Mouse (Mus musculus) mesoderm, embryonic 11.5 days (tissue): ENCODE results near the gene Gm21970.
A peak's percentile ranks its signal among the peaks of the same experiment; 100 is the strongest.

ENCODE experiments used
- DNase-seq: peaks from one replicate; pipeline ENCODE4 v3.0.0-alpha.2; 2012; ENCODE audit warnings: low read depth, low spot score

Gene Gm21970

DNA sequence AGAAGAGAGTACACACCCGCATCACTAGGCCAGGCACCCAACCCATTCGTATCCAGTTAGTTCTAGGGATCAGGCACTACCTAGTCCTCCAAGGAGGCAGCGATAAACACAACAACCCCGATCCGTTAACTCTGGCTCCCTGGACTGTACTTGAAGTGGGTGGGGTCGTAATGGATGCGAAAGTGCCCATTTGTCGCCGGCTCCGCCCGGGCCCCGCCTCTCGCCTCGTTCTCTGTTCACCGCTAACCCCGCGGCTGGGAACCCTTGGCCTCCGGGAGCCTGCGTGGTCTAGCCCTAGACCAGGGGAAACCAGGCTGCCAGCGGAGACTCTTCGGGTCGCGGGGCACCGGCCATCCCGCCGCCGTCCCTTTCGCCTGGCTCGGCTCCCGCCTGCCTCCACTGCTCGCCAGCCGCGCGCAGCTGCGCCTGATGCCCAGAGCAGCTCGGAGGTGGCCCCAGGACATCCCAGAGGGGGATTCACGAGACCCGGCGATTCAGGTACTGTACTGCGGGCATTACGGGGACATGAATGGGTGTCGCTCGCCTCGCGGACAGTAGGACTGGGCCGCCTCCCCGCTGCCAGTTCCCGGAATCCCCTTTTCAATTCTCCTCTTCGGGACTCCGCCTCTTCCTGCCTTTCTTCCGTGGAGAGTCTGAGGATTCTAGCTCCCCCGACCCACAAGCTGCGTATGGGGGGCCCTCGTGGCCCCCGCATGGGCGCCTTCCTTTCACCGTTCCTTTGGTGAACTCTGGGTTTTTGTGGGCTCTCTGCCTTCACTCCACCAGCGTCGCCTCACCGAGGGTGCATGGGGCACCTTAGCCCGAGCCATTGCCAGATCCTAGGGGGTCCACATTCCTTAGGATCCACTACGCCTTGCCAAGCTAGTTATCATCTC is 18.7 kb upstream of the Gm21970 start, which contains the start of gene Ifnar2:
Gene Ifnar2 (plus strand): TSS at position 207 of the 896 bp plus-strand sequence.
- peak; percentile 62 for DNase-seq

DNA sequence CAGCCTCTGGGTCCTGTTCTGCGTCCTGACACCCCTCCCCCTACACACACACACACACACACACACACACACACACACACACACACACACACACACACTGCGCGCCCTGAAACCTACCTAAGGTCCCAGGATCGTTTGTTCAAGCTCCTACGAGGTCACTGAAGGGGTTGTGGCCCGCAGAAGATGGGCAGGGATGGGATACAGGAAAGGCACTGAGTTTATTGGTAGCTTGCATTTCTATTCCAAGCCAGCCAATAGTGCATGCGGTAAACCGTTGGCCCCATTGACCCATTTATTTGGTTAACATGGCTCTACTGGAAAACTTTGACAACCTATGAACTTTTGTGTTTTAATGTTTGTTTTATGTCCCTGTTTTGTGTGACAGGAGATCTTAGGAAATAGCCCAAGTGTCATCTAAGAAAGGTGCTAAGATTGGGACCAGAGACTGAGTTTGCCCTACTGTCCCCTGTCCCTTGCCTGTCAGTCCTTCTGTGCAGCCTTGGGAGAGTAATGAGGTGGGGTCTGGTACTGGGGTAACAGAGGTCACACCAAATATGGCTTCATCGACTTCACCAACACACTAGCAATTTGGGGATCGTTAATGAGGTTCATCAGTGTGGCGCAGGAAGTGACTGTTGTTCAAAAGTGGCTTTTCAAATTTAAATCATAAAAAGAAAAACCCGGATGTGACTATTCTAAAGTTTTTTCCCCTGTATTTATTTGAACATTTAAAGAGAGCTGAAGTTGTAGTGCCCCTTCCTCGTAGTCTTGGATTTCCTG is 17.9 kb upstream of the Gm21970 start:
- DNase-seq: no peak

DNA sequence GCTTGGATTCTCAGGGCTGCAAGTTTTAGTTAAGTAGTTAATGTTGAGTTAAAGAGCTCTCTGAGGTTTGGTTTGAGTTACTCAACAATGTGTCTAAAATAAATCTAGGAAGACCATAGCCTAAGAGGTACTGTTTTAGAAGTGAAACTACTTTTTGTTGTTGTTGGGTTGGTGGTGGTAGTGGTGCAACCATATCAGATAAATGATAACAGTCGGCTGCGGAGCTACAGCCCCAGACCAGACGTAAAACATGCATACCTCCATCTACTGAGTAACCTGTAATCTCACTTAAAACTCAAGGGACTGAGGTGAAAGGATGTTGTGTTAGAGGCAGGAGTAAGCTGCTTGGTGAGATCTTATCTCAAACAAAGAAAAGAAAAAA is 17.3 kb upstream of the Gm21970 start:
- DNase-seq: no peak

DNA sequence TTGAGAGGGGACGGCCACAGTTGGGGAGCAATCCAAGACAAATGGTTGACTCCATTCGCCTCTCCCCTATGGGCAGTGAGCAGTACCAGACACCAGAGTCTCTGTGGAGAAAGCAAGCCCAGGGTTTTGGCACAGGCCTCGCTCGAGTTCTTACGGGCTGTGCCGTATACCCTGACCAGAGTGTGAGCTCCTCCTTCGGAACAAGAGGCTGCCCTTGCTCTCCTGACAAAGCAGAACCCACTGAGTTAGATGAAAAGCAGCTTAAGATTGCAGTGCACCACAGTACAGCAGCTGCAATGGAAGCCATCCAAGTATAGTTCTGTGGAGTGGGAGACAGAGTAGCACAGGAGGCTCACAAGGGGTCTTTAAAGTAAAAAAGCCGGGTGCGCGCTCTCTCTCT is 14.8 kb upstream of the Gm21970 start:
- DNase-seq: no peak

DNA sequence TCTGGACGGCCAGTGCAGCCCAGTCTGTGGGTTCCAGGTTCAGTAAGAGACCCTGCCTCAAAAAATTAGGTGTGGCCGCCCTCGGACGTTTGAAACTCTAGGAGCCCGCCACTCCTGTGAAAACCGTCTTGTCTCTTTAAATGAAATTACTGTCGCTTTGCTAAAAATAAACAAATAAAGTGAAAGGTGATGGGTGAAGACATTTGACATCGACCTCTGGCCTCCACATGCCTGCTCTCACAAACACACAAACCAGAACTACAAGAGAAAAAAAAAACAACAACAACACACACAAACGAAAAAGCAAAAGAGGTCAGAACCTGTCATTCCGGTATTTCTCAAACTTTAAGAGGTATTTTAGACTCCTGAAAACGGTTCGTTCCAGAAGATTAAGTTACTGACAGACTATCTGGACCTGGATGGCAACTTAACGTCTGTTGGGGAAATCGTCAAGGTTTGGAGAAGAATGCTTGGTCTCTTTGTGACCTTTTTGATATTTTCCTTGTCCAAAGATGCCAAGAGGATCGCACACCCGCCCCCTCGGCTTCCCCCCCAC is 13.0 kb upstream of the Gm21970 start:
- DNase-seq: no peak

DNA sequence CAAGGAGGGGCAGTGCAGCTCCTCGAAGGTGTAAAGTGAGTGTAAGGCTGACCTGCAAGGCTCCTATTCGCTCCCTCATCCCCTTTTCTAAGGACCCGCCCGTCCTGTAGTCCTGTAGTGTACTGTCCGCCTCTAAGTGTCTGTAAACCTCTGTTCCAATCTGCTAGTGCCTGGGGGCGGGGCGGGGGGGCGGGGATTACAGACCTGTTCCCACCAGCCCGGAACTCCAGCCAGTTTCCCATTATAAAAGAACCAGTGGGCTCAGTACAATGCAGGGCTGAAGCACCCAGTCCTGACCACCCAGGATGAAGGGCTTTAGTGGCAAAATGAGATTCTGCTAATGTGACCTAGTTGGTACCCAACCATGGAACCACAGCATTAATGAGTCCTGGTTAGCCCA is 12.5 kb upstream of the Gm21970 start:
- DNase-seq: no peak

DNA sequence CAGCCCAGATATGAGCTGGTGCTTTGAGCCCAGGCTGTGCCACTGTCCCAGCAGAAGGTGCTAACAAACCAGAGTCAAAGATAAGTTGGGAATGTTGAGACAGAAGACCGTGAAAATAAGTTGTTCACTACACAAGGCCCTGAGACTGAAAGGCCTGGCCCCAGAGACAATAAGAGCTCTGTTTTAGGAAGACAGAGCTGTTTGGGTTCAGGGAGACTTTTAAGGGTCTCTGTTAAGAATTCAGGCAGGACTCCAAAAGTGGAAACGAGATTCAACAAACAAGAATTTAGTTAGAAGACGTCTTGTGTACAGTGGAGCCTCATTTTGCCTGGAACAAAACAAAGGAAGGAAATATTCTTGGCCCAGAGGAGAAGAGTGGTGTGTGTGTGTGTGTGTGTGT is 12.1 kb upstream of the Gm21970 start:
- no peak for DNase-seq

DNA sequence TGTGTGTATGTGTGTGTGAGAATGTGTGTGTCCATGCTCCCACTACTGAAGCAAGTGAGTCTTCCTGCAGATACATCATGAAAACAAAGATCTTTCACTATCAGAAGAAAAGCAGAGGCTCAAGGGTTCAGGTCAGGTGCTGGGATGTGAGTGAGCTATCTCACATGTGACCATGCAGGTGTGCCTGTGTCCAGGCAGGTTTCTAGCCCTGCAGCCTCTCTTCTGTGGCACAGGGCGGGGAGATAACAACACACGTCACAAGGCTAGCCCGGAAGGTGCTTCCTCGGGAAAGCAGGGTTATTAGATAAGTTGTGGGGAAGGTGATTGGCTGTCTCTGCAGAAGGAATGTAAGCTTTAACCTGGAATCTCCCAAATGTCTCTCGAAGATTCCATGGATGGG is 11.4 kb upstream of the Gm21970 start:
- no peak for DNase-seq

DNA sequence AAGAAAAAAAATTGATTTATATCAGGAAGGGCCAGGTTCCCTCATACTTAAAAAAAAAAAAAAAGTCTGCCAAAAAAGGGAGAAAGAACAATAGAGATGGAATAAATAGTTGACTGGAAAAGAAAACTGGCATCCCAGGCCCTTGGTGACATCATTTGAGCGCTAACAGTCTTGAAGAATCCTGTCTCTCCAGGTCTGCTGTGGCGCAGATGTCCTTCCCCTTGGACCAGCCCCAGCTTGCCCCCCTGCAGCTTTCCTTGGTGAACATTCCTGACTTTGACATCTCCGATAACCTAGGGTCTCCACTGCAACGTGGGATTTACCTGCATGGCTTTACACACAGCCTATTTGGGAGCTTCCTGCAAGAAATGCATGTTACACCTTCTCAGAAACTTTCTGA is 9.9 kb upstream of the Gm21970 start:
- DNase-seq: no peak

DNA sequence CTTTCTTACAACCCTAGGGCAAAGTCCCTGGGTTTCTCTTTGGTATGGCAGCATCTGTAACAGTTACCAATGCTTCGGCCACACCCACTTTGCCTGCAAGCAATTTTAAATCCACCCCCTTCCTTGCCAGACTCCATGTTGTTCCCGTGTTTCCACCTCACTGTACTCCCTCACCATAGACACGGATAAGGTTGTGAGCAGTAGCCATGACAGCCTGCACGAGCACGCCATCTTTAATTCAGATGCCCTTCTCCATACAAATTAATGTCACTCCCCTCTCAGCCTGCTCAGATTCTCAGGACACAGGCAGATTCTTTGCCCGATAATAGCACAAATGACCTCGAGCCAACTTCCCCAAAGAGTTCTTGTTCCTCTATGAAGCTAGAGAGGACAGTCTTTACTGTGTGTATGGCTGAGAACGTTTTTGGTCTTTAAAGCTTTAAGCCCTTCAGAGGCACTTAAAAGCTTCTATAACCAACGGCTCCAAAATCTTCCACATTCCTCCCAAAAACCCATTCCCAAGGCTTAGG is 9.2 kb upstream of the Gm21970 start:
- no peak for DNase-seq

DNA sequence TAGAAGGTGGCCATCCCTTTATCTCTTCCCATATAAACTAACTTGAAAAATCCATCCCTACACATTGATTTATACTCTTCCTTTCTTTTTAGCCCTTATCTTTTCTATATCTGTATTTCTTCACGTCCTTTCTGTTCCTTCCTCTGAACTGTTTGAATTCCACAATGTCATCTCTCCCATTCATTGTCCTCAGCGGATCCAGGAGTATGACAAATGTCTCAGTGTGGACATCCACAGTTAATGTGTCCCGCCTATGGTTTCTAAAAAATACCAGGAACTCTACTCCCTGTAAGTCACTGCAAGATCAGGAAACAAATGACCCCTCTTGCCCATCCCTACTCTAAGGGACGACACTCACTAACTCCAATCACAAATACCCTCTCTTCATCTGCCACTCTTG is 7.3 kb upstream of the Gm21970 start:
- no peak for DNase-seq

DNA sequence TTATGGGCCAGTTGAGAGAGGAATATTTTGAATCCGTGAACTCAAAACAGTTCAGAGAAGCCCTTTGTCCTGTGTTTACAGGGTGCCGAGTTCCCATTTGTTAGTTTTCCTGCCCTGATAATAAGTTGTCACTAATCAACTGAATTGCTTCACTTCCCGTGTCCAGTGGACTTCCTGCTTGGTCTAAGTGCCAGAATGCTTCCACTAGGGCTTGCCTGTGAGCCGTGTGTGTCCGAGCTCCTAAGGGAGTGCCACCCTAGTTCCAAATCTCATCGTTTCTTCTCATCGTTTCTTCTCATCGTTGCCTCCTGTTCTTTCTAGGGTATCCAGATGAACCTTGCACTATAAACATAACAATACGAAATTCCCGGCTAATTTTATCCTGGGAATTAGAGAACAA is 5.9 kb upstream of the Gm21970 start:
- DNase-seq: no peak

DNA sequence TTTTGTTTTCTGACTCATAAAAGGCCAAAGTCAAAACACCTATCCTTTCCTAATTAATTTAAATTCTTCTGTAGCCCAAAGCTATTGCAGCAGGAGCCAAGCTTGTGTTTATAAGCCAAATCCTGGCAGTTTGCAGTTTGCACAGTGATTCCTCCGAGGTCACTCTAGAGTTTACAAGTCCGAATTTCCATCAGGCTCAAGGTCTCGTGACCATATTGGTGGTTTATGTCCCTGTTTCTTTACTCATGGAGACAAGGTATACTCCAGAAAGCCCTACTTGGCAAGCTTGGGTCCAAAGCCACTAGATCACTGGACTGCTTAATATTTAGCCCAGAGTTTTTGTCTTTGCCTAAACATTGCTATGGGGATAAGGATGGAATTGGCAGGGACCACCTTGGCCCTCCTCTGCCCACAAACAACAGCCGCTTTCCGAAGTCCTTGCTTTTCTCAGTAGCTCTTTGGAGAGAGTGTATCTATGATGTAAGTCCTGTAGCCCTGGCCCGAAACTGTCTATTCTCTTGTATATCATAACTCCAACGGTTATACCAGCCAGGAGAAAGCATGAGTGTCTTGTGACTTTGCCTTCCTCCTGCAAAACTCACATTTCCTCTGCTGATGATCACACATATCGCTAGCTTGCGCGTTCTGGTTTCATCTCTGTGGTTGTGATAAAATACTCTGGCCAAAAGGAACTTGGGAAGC is 5.0 kb upstream of the Gm21970 start:
- DNase-seq: no peak

DNA sequence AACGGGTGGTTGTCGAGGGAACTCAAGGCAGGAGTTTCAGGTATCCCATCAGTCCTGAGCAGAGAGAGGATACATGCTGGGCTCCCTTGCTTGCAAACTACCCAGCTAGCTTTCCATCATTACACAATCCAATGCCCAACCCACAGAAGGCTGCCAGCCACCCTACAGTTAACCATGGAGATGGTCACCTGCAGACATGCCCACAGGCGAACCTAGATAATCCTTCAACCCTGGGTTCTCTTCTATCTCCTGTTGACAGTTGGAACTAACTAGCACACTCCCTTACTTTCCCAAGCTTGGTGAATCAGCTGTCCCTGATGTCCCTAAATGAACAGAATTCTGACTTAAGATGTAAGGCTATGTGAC is 4.4 kb upstream of the Gm21970 start:
- DNase-seq: no peak

DNA sequence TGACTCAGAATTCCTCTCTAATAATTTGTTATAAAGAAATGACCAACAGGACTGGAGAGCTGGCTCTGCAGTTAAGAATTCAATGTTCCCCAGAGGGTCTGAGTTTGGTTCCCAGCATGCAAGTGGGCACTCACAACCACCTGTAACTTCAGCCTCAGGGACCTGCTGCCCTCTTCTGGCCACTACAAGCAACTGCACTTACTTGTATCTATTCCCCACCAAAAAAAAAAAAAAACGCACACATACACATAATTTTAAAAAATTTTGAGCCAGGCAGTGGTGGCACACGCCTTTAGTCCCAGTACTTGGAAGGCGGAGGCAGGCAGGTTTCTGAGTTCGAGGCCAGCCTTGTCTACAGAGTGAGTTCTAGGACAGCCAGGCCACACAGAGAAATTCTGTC is 1.4 kb upstream of the Gm21970 start:
- peak; percentile 39 for DNase-seq

DNA sequence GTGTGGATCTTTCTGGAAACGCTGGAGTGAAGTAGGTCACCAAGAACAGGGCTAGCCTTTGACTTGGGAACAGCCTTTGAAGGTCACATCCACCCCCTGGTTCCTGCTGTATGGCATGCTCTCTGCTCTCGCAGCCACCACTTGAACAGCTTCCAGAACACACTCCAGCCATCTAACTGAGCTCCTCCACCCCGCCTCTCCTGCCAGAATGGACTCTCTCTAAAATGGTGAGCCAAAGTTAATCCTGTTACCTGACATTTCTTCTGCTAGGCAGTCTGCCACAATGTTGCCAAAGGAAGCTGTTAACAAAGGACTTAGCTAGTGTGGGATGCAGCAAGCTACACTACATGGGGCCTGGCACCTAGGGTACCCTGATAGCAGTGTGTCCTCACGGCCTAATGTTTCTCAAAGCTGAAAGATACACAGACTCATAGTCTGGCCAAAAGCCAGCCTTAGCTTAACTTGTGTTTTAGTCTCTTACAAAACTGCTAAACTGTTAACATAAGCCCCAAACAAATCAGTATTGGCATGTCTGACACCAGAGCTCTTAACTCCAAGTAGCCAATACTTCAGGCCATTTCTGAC is 3.4 kb downstream of the Gm21970 start:
- DNase-seq: no peak

DNA sequence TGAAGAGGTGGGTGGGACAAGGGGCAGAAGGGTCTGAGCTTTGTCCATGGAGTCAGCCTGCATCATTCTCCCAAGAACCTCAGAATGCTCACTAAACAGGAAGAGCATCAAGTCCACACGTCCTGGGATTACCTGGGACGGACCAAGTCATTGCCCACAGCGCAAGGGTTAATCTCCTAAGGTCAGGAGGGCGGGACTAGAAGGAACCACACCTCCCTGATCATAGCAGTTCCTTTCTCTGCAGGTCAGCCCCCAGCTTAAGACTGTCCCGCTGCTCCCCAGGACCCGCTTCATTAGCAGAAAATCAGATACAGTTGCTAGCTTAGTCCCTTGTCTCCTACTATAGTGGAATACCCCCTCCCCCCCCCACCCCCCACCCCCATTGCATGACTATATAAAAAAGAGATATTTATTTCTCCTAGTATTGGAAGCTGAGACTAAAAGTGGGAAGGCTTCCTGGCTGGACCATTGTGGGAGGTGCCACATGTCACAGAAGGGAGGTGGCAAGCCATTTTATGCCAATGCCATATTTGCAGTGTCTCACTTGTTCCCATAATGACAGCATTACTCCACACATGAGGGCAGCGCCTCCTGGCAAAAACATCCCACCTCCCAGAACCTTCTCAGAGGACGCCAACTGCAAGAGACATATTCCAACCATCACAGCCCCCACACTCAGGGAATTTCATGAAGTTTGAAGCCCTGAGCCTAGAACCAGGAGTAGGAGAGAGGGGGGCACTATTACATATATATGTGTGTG is 4.3 kb downstream of the Gm21970 start:
- no peak for DNase-seq

DNA sequence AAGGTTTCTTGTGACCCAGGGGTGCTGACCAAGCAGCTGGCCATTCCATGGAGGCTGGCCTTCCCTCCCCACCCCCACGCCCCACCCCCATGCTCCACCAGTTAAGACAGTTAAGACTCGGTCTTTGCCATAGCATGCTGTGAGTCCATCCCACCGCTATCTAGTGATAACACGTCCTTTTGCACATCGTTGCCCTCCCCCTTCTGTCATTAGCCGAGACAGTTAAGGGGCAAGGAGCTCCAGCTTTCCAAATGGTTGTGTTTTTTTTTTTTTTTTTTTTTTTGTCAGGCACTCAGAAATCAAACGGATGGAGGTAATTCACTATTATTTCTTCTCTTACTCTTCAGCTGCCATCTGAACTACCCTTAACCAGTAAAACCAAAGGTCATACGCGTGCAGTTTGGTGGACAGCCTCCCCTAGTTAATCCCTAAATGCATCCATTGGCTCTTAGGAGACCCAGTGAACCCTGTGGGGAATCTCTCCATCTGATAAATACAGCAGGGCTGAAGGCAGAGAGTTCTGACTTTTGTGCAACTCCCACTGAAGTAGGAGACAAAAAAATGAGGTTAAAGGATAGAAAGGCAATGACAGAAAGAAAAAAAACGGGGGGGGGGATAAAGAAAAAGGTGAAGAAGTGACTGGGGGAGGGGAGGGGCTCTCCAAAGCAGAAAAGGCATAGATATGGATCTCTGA is 5.5 kb downstream of the Gm21970 start:
- DNase-seq: no peak

DNA sequence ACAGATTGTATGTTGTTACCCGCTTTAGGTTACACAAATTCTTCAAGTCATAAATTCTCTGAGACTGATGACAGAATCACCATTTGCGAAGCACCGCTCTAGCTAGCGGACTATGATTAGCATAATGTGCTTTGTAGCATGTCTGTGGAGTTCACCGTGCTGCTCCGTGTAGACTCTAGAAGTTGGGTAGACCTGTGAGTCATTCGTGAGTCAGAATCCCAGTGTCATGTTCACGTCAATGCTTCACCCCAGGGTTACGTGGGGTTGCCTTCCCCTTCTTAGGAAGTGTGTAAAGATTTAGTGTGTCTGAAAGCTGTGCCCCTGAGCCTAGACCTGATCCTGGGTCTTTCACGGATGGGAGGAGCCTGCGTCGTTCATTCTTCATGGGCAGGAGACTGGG is 6.5 kb downstream of the Gm21970 start:
- no peak for DNase-seq

DNA sequence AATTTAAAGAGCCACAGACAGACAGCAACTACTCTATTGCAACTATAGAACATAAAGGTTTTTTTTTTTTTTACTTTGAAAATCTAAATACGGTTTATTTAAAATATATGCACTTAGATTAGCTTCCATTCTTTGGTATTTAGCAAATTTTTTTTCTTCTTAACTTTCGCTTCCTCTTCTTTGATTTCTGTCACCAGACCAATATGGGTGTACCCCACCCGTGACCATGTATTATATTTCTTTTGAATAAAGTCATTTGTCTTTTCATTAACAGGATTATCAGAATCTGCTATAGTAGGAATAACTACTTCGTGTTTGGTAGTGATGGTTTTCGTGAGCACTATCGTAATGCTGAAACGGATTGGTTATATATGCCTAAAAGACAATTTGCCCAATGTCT is 7.4 kb downstream of the Gm21970 start:
- no peak for DNase-seq
